Mouse (Mus musculus) CH12F3 (cell line): ENCODE measurements around the gene Serpina16.
"Not testable (repeated sequence)": the region's sequence is repeated elsewhere in the genome, so short reads cannot be mapped to it uniquely, and the experiment has no call there.

ENCODE experiments used
- in situ Hi-C: fragments of 300-500 bp; cut with MboI; formaldehyde crosslinking; loops from 2 replicates; pipeline ENCODE4 v1.14.3; 2020; ENCODE audit warnings: low sequenced_read_pairs

Serpina16 gene

DNA sequence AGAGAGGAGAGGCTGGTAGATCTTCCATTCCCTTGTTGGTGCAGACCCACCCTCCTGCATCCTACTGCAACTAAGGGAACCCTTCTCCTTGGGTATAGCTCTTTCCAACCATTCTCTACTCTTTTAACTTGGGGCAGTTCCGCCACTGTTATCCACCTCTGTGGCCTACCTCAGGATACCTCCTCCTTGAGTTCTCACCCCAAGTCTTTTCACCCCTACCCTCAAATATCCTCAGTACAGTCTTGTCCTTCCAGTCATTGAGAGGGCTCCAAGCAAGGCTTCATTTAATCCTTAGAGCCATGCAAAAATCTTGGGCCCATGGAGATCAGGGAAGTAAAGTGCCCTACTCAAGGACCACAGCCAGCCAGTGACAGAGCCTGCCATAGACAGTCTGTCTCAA is at the start of gene Serpina16:
Gene Serpina16, minus strand, starts transcription at position 101 of the 400 bp plus-strand sequence.
- in situ Hi-C loops, result no loop called here

DNA sequence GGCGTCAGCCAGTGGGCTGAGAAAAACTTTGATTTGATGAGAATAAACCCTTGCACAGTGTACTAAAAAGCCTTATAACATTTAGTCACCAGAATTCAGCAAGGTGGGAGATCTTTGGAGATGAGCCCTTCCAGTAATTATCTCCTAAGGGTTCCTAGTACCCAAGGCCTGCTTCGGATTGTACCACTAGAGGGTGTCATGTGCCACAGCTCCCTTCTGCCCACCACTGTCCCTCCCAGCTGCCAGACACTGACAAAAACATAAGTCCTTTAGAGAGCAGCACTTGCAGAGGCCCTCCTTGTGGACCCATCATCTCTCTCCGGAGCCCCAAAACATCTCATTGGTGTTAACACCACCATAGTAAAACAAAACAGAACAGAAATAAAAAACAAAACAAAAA is 35.6 kb upstream of the Serpina16 start:
- in situ Hi-C loops, result no loop called here

DNA sequence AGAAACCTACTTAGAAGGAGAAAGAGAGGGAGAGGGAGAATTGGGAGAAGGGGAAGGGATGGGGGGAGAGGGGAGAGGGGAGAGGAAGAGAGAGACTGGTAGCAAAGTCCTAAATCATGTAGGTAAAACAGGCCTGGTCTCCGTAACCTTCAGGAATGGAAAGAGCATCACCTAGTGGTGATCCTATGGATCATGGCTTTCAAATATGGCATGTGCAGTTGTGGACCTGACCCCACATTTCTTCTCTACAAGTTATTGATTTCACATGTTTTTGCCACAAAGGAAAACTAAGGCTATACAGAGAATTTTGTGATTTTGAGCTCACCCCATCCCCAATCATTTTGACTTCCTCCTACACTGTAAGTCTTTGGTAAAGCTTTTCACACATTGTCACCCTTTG is 34.5 kb upstream of the Serpina16 start:
- in situ Hi-C loops, result no loop called here

DNA sequence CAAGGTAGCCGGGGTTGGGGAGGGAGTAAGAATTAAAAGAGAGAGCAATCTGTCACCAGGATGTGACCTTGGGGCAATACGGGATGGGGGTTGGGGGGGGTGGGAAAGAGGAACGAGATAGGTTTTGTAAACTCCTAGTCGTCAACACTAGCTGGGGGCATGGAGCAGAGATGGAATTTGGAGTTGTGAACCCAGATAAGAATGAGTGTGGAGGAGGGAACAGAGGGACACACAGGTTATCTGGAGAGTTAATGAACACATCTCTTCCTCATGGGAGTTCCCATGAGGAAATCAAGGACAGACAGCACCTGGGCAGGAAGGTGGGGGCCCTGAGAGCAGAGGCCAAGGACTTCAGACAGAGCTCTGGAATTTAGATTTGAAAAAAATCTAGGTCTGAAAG is 30.2 kb upstream of the Serpina16 start:
- in situ Hi-C loops, result no loop called here

DNA sequence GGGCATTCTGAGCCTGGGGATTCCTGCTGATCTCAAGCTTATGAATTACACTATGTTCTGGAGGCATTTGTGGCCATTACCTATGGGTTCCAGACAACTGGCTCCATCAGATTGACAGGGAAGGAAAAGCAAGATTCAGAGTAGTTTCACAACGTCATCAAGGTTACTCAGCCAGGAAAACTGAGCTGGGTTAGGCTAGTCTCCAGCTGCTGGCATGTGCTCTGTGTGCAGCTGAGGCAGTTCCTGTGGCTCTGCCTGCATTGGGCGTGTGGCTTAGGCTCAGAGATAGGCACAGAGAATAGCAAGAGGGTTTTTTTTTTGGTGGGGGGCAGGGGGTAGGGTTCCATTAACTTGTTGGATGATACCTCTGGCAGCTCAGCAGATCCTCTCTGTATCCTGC is 29.6 kb upstream of the Serpina16 start:
- in situ Hi-C loops, result no loop called here

DNA sequence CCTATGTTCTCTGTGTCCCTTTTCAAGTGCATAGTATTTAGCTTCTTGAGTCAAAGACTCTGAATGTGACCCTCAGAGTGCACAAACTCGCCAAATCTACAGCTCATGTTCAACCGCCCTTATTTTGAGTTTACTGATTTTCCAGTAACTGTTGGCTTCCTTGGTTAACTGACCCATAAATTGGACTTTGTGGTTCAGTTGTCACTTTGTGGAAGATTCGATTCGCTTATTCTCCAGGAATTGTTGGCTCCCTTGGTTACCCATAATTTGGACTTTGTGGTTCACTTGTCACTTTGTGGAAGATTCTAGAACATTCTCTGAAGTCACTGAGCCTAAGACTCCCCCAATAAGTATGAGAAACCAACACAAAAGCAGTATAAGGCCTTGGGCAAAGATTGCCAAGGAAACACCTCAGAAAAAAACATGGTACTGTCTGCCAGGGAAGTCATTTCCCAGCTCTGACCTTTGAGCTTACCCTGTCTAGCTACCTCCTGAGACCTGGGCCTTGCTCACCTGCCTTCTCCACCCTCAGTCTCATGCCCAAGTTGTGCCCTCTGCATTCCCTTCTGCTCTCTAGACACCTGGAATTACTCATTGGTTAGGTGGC is 24.3 kb upstream of the Serpina16 start:
- in situ Hi-C loops, result no loop called here

DNA sequence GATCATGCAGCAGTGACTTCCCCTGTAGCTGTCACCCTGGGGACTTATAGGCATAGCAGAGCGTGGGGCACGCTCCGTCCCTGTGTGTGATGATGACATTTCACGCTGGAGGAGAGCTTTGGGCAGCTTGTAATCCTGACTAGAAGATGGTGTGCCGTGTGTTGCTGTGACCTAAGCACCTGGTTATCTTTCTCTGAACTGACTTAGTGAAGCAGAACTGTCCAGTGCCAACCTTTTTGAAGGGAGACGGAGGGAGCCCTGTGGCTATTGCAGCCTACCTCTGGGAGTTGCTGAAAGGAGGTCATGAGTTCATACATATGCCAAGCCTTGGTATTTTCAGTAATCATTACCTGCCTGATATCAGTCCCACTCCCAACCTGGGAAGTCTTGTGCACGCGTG is 19.5 kb upstream of the Serpina16 start, which contains the start of gene Serpina1f:
Gene Serpina1f, minus strand, starts transcription at position 101 of the 400 bp plus-strand sequence.
- in situ Hi-C loops, result no loop called here

DNA sequence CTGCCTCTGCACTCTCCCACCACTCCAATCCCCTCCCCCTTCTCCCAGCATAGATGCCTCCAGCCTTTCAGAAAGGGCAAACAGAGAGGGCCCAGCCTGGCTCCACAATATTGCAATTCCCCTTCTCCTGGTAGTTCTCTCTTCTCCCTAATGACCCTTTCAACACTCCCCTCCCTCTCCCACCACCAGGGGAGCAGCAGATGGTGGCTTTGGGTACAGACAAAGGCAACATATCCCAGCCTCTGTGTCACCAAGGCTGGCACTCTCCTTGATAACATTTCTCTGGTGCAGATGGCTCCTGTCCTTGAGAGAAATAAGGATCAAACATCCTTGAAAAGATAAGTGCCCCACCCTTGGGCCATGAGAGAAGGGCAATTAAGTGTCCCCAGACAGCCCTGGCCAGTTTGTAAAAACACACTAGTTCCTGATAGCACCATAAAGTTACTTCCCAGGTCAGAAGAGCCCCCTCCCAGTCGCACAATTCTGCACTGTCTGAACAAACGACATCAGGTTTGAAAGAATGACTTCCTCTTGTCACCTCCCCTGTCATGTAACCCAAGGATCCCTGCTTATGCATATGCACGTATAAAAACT is 12.4 kb upstream of the Serpina16 start:
- in situ Hi-C loops, result no loop called here

DNA sequence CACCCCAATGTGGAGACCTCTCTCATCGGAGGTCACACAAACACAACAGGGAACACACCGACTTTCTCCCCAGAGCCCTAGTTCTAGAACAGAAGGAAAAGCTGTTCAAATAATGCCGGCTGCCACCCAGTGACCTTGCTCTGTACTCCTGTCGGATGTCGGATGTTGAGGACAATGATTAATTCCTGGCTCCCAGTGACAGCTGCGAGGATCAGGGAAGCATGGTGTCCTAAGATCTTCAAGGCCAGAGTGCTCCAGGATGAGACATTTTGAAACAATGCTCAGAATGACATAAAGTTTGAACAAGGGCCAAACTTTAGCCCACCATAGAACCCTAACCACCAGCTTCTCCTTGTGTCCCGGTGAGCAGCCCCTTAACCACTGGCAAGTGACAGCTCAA is 11.1 kb upstream of the Serpina16 start:
- in situ Hi-C loops, result no loop called here

DNA sequence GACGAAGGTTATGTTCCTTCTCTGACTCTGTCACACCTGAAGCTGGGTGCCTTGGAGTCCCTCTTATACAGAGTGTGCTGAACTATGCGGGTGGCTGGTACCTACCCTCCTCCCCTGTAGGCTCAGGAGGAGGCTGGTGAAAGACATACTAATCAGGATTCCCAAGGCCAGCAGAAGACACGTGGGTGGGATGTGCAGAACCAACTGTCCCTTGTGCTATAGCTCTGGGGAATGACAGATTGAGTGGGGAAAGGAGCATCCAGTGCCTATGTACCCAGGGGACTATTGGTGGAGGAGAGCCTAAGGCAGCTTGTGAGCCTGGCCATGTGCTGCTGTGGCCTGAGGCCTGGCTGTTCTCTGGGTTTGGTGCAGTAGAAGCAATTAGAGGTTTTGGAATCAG is 10.1 kb upstream of the Serpina16 start:
- in situ Hi-C loops, result no loop called here

DNA sequence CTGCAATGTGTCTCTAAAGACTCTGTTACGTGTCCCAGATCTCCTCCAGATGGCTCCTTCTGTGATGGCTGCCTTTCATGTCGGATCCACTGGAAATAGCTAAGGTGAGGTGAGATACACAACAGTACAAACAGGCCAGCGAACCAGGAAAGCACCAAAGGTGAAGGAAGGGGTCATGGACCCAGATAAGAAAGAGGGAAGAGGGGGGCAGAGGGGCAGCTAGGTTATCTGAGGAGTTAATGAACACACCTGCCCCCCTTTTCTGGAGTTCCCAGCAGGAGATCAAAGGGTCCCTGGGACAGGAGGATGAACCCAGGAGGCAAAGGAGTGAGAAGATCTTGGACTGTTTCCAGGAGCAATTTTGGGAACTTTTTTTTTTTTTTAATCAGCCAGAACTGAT is 9.4 kb upstream of the Serpina16 start:
- in situ Hi-C loops, result no loop called here

DNA sequence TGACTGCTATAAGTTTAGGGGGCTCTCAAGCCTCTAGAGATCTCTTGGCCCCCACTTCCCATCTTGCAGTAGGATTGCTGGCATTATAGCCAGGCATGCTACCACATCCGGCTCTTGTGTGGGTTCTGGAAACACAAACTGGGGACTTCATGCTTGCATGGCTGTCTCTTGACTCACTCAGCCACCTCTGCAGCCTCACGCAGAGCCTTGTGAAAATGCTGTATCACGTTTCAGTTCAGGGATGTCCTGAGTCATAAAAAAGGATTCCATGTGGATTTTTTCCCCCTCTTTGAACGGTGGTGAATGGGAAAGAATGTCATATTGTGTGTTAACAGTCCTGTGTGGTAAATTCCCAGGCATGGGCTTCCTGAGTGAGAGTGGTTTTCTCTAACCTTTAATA is 7.8 kb upstream of the Serpina16 start:
- in situ Hi-C loops, result no loop called here

DNA sequence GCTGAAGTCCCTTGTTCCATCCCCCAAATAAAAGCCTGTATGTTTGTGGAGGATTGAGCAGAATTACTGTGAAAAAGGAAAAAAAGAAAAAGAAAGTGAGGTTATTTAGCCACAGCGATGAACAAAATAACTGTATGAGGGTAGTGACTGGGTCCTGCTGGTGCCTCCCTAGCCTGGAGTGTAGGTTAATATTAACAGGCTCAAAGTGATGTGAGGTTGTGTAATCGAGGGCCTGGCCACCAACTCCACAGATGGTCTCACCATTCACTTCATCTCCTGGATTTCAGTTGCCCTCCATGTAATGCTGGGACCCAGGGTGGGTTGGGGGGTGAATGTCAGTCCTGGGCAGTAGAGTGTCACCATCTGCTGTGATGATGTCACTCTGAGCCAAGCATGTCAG is 5.8 kb upstream of the Serpina16 start:
- in situ Hi-C loops, result no loop called here

DNA sequence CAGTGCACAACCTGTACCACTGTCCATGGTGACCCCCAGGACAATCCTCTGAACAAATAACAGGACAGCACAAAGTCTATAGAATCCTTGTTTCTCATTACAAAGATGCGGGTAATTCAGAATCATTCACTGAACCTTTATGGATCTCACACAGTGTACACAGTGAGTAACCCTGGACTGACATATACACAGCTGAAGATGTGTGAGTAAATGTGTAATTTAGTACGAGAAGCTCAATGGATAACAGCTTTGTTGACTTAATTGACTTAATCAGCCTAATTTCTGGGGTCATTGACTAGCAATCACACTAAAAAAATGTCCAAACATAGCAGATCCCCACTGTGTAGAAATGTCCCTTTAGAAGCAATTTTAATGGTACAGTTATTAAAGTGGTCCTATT is 5.2 kb upstream of the Serpina16 start:
- in situ Hi-C loops, result no loop called here

DNA sequence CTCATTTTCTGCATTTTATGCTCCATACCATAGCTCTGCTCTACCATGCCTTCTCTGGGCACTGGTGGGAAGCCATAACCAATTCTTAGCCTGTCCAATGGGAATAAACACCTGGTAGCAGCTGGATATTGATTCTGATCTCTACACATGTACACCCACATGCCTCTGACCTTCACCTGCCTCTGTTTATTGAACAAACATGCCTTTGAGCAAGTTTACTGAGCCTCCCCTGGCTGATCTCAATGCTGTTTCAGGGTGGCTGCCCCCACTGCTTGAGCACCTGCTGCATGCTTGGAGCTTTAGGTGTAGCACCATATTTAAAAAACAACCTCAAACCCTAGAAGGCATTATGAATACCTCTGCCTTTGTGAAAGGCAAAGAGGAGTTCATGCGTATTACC is 3.9 kb upstream of the Serpina16 start:
- in situ Hi-C loops, result not testable (repeated sequence)

DNA sequence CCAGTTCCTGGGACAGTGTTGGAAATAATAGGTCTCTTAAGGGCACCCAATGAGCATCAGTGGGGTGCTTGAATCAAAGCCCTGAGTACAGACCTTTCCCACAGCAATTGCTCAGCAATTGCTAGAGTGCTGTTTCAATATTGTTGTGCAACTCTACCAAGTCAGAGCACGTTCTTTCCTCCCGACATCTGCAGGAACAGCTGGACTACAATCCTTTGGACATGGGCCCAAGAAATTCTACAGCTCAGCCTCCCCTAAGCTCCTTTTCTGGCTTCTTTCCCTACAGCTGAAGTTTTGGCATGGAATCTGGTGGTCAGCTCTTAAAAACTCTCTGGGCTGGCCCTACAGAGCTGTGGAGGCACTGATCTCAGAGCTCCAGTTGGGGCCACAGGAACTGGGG is 2.8 kb downstream of the Serpina16 start:
- in situ Hi-C loops, result no loop called here

DNA sequence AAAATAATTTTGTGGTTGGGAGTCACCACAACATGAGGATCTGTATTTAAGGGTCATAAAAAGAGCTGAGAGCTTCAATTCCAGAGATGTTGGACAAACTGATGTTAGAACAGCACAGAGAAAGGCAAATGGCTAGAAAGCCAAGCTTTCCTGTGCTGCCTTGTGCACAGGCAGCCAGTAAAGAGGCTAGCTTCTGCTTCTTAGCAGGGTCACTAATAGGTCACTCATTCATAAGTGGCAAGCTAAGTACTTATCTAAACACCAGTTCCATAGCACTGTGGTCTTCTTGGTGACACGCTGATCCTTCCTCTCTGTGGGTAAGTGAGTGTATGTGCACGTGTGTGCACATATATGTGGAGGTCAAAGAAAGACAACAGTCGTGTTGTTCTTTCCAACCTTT is 4.5 kb downstream of the Serpina16 start:
- in situ Hi-C loops, result no loop called here

DNA sequence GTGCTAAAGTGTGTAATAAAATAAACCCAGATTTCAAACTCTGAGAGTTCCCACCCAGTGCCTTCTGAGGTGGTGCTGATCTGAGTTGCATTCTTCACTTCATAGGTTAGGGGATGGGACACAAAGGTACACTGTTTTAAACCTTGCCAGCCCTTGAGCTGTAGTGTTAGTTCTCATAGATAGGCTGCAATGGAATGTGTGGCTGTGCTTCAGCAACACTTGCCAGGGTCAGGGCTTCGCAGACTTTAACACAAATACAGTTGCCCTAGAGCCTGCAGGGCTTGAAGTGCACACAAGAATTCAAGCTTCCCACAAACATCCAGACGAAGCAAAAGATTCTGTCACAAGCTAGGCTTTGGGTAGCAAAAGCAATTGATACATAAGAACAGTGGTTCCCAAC is 5.0 kb downstream of the Serpina16 start:
- in situ Hi-C loops, result no loop called here

DNA sequence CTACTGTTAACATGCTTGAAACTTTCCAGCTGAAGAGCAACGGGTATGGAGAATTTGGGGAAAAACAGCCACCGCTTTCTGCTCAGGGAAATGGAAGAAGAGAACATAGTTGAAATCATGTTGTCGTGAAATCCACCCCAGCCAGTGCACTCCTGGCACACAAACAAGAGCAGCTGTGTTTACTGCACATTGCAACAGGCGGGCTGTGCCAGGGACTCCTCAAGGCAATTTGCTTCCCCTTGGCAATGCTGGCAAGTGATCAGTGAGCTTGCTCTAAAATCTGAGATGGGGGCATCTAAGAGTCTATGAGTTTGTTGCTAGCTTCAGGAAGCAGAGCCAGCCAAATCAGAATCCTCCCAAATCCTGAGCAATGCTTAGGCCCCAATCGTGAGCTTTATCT is 5.6 kb downstream of the Serpina16 start:
- in situ Hi-C loops, result no loop called here

DNA sequence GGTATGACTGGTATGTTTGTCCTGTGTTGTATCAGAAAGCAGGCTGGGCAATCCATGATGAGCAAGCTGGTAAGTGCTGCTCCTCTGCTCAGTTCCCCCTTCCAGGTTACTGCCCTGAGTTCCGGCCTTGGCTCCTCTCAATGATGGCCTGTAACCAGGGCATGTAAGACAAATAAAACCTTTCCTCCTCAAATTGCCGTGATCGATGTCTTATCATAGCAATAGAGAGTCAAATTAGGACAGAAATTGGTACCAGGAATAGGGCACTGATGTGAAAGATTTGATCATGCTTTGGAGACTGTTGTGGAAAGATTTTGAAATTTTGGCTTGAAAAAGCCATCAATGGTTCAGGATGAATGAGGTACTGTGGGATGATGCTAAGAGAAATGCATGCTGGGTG is 10.7 kb downstream of the Serpina16 start:
- in situ Hi-C loops, result no loop called here

DNA sequence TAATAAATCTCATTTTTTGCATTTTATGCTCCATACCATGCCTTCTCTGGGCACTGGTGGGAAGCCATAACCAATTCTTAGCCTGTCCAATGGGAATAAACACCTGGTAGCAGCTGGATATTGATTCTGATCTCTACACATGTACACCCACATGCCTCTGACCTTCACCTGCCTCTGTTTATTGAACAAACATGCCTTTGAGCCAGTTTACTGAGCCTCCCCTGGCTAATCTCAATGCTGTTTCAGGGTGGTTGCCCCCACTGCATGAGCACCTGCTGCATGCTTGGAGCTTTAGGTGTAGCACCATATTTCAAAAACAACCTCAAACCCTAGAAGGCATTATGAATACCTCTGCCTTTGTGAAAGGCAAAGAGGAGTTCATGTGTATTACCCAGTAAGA is 13.9 kb downstream of the Serpina16 start:
- in situ Hi-C loops, result not testable (repeated sequence)

DNA sequence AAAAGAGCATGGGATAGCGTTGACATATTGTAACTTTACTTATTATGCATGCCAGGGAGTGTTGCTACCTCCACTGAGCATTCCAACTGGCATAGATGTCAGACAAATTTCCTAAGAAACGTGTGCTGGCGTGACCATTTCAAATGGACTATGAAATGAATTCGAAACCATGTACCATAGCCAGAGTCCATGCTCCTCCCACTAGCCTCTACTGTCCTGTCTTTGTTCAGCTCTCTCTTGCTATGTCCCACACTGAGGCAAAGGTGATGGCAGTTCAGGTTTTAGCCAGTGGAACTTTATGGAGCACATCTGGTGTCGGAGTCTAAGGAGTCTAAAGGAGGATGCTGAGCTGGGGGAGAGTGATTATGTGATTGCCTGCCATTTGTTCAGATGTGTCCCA is 15.9 kb downstream of the Serpina16 start:
- in situ Hi-C loops, result no loop called here

DNA sequence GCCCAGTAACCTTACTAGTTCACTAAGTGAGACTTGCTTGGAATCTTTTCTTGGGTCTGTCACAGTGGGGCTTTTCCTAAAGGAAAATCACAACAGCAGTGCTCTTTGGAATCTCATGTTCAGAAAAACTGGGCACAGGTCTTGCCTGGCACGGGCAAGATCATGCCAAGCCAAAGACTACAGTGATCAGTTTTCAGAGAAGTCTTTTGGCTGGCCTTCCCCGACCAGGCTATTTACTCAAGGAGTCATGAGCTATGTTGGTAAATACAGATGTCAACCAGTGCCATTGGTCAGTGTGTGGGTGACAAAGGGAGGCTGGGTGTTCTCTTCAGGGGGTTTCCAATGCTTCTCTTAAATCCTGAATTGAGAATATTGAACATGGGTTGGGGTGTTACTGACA is 16.8 kb downstream of the Serpina16 start:
- in situ Hi-C loops, result no loop called here
